Mouse (Mus musculus) neural tube, embryonic 11.5 days (tissue): ENCODE measurements at regions not wholly inside any gene's neighbourhood (a gene's known extent, or its start where the extent isn't known, plus 50 kb on each side); places are given as distances from the start of the nearest gene placed in this dataset.

ENCODE experiments used
- ATAC-seq: fragments of 200-750 bp; cut with Nextera tagmentation; 2 replicates; pipeline ENCODE4 v1.8.0; 2017; ENCODE audit warnings: moderate number of reproducible peaks, mild to moderate bottlenecking, moderate TSS enrichment, moderate library complexity; ENCODE audit not compliant: insufficient read depth, low FRiP score, low TSS enrichment
- DNase-seq: peaks from one replicate; pipeline ENCODE4 v3.0.0-alpha.2; 2015; ENCODE audit warnings: low spot score
- H3K27ac ChIP-seq: fragments of 300-500 bp; sonication (generic); 2 replicates; pipeline ENCODE4 v1.5.1; 2014; ENCODE audit warnings: low read depth, mild to moderate bottlenecking, low read length
- H3K27me3 ChIP-seq: fragments of 300-500 bp; sonication (generic); 2 replicates; pipeline ENCODE4 v1.6.1; 2014; ENCODE audit warnings: mild to moderate bottlenecking, low read length, mixed read lengths; ENCODE audit not compliant: control insufficient read depth, insufficient read depth
- H3K36me3 ChIP-seq: fragments of 300-500 bp; sonication (generic); 2 replicates; pipeline ENCODE4 v1.6.1; 2014; ENCODE audit warnings: mild to moderate bottlenecking, low read length, moderate library complexity, mixed read lengths; ENCODE audit not compliant: control insufficient read depth, insufficient read depth
- H3K4me1 ChIP-seq: fragments of 300-500 bp; sonication (generic); 2 replicates; pipeline ENCODE4 v1.6.1; 2014; ENCODE audit warnings: low read length, mixed read lengths; ENCODE audit not compliant: control insufficient read depth, insufficient read depth
- H3K4me2 ChIP-seq: fragments of 300-500 bp; sonication (generic); 2 replicates; pipeline ENCODE4 v1.6.1; 2014; ENCODE audit warnings: low read depth, mild to moderate bottlenecking, moderate library complexity
- H3K4me3 ChIP-seq: fragments of 300-500 bp; sonication (generic); 2 replicates; pipeline ENCODE4 v1.5.1; 2014; ENCODE audit warnings: low read depth, low read length
- H3K9ac ChIP-seq: fragments of 300-500 bp; sonication (generic); 2 replicates; pipeline ENCODE4 v1.6.1; 2014; ENCODE audit warnings: mild to moderate bottlenecking, low read length
- H3K9me3 ChIP-seq: fragments of 300-500 bp; sonication (generic); 2 replicates; pipeline ENCODE4 v1.6.1; 2016; ENCODE audit warnings: low read length; ENCODE audit not compliant: control insufficient read depth
- WGBS: fragments of 180-500 bp; shearing (Covaris S2); extraction: QIAGEN DNeasy Blood & Tissue Kit; methylation state at CpG from one replicate; pipeline ENCODE4 v1.1.7; 2014; 5-methylcytosine and 5-hydroxymethylcytosine counted together

- H3K9ac ChIP-seq, result no peak overlapping the region
- H3K4me1 ChIP-seq, result no peaks in the 10 kb centered on the region
- DNase-seq, result peak; percentile 61
- no peaks in the 10 kb centered on the region for H3K36me3 ChIP-seq
- WGBS, result 11% methylated on average over 3 of the region's 3 CpGs
- no peaks in the 10 kb centered on the region for H3K27me3 ChIP-seq
- H3K27ac ChIP-seq, result no peak overlapping the region
- 0 out of 2 replicates have a peak, but pooled peaks have one; percentile 27 for ATAC-seq
- no peak overlapping the region for H3K4me2 ChIP-seq
- H3K9me3 ChIP-seq, result no peaks in the 10 kb centered on the region
- H3K4me3 ChIP-seq, result no peak overlapping the region
Measured at GRCm38 (mm10) chr2:44474653-44475052, 452.8 kb downstream of the Gtdc1 start.

DNA sequence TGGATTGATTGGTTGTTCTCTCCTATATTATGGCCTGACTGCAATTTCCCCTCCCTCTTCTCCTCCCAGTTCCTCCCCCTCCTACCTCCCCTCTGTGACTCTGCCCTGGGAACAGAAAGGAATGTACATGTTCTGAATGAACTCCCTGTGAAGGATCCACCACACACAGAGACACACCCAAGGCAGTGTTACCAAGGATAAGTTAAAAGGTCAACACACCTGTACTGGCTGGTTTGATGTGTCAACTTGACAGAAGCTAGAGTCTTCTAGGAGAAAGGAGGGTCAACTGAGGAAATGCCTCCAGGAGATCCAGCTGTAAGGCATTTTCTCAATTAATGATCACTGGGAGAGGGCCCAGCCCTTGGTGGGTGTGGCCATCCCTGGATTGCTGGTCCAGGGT, 456.1 kb downstream of the Gtdc1 start:
- Histone ChIP-seq H3K36me3 (no peaks in the 10 kb centered on the region), H3K4me3 (no peak overlapping the region), H3K9me3 (no peaks in the 10 kb centered on the region), H3K27ac (no peak overlapping the region), H3K4me1 (no peaks in the 10 kb centered on the region), H3K4me2 (no peak overlapping the region), H3K27me3 (no peaks in the 10 kb centered on the region), H3K9ac (no peak overlapping the region)
- DNase-seq (no peak), ATAC-seq (no peak)

GRCm38 (mm10) chr2:44470953-44471352, 456.5 kb downstream of the Gtdc1 start:
- Histone ChIP-seq H3K9ac (no peak overlapping the region), H3K4me2 (no peak overlapping the region), H3K36me3 (no peaks in the 10 kb centered on the region), H3K27me3 (no peaks in the 10 kb centered on the region), H3K4me3 (no peak overlapping the region), H3K4me1 (no peaks in the 10 kb centered on the region), H3K9me3 (no peaks in the 10 kb centered on the region), H3K27ac (no peak overlapping the region)
- WGBS, result 88% methylated on average over 5 of the region's 5 CpGs
- DNase-seq (no peak), ATAC-seq (no peak)

GRCm38 (mm10) chr2:44464631-44465030, 462.8 kb downstream of the Gtdc1 start:
- no peak overlapping the region for H3K9ac ChIP-seq
- no peaks in the 10 kb centered on the region for H3K36me3 ChIP-seq
- no peak overlapping the region for H3K4me3 ChIP-seq
- ATAC-seq (no peak), DNase-seq (no peak)
- H3K27ac ChIP-seq, result no peak overlapping the region
- H3K4me2 ChIP-seq, result no peak overlapping the region
- H3K4me1 ChIP-seq, result peaks cover 3% of the 10 kb centered on the region; the same call in 1 of the 2 replicates
- no peaks in the 10 kb centered on the region for H3K27me3 ChIP-seq
- WGBS, result 83% methylated on average over 7 of the region's 7 CpGs
- no peaks in the 10 kb centered on the region for H3K9me3 ChIP-seq

DNA sequence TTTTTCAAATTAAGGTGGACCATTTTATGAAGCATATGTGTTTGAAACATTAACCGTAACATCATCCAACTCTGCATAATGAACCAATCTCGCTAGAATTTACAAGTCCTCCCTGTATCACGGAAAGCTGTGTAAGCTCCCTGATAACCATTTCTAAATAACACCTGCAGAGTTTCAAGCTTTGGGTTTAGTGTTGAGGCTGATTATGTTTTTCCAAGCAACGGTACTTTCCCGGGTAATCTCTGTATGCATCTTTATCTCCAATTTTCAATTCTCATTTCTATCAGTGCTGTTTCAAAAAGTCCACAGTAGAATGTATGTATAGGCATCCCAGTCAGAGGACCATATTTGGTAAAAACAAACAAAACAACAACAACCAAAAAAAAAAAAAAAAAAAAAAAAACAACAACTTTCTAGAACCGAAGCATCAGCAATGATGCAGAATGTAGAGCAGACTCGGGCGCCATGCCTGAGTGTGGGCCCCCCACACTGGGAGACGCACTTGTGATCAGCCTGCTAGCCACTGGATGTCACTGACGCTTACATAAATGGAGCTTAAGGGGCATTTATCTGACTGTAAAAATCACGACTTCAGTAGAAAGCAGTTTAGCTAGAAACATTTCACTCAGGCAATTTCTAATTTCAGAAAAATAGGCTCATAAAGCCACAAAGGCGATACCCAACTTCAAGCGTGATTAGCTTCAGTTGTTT, 464.7 kb downstream of the Gtdc1 start:
- no peaks in the 10 kb centered on the region for H3K27me3 ChIP-seq
- no peak overlapping the region for H3K4me3 ChIP-seq
- ATAC-seq, result no peak
- WGBS, result 92% methylated on average over 13 of the region's 13 CpGs
- no peak overlapping the region for H3K9ac ChIP-seq
- no peaks in the 10 kb centered on the region for H3K9me3 ChIP-seq
- H3K4me1 ChIP-seq, result peaks cover 3% of the 10 kb centered on the region; the same call in 1 of the 2 replicates
- no peak overlapping the region for H3K4me2 ChIP-seq
- no peaks in the 10 kb centered on the region for H3K36me3 ChIP-seq
- DNase-seq, result no peak
- H3K27ac ChIP-seq, result no peak overlapping the region

- H3K9me3 ChIP-seq, result no peaks in the 10 kb centered on the region
- H3K36me3 ChIP-seq, result no peaks in the 10 kb centered on the region
- ATAC-seq (no peak), DNase-seq (no peak)
- H3K27me3 ChIP-seq, result no peaks in the 10 kb centered on the region
- H3K9ac ChIP-seq, result no peak overlapping the region
- no peak overlapping the region for H3K27ac ChIP-seq
- 71% methylated on average over 16 of the region's 16 CpGs for WGBS
- no peak overlapping the region for H3K4me2 ChIP-seq
- H3K4me3 ChIP-seq, result no peak overlapping the region
- peaks cover 3% of the 10 kb centered on the region; the same call in 1 of the 2 replicates for H3K4me1 ChIP-seq
Measured at GRCm38 (mm10) chr2:44461289-44462250, 465.9 kb downstream of the Gtdc1 start.

- Histone ChIP-seq H3K36me3 (no peaks in the 10 kb centered on the region), H3K4me3 (no peak overlapping the region), H3K4me2 (no peak overlapping the region), H3K9me3 (no peaks in the 10 kb centered on the region), H3K4me1 (no peaks in the 10 kb centered on the region), H3K27me3 (no peaks in the 10 kb centered on the region), H3K27ac (no peak overlapping the region), H3K9ac (no peak overlapping the region)
- ATAC-seq (no peak), DNase-seq (no peak)
Measured at GRCm38 (mm10) chr2:44449471-44449870, 478.0 kb downstream of the Gtdc1 start.
